Mouse (Mus musculus): ENCODE measurements around the gene Car4.

DNA sequence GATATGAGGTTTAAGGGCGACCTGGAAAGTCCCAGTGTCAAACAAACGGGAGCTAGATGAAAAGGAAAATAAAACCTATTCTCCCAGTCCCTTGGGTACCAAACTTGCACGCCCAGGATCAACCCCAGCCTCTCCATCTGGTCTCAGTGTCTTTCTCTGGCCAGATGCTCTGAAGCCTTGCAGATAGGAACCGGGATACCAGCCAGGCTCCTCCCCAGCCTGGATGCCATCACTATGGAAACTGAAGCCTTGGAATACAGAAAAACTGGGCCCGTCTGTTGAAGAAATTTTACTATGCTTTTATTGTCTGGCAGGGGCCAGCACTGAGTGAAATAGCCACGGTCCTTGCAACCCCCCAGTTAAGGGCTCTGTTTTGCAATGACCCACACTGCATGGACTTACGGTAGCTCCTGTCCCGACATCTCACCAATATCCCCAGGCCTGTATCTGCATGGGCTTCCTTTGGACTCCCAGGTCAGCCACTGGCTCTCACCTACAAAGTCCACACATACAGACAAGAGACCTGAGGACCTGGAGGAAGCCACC, 18.0 kb upstream of the Car4 start:
- TF ChIP-seq CTCF (IDR thresholded peaks at IDR 0.05; ENCODE audit: borderline replicate concordance, control insufficient read depth, extremely low read depth, insufficient read depth, low read length, poor library complexity) (no peak), POLR2A (IDR thresholded peaks at IDR 0.05; ENCODE audit: control insufficient read depth, extremely low read depth, insufficient read depth, low read length, poor library complexity) (no peak)

Measured in thymus, adult 2 months (tissue).